Mouse (Mus musculus): ENCODE data around the gene Als2cl. TPM values are rescaled to one million over a fixed set of nuclear protein-coding genes. Genes with fewer than 3 reads are reported as not detected.

The Als2cl gene
- polyA plus RNA-seq (2014; fragmentation: Illumina TruSeq; extraction: RNeasy Lipid Tissue Mini Kit (QIAGEN cat#74804); ENCODE audit: low read depth, low replicate concordance), result 15.2 TPM

DNA sequence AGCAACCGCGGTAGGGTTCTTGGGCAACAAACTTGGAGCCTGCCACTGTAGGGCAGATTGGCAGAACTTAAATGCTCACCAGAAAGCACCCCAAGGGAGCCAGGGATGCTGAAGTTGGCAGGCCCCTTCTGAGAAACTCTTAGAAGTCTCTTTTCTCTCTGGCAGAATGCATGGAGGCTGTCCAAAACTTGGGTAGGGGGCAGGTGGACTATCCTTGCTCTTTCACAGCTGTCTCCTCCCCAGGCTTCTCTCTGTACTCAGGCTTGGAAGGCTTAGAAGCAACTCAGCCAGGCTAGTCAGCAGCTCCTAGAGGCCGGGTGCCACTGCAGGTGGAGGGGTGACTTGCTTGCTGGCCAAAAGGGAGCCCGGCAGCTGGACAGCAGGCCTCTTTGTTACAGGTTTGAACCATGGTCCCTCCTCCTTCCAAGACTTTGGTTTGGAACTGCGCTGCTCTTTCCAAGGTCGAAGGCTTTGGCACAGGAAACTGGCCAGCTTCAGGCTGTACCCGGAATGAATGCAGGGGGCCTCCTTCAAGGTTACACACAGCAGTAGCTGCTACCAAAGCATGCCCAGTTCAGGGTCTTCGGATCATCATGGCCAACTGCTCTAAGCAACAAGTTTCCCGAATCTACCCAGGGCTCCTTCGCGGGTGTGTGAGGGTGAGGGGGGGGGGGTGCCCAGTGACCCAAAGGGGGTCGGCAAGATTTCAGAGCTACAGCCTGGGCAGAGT is at the start of gene Als2cl:
Gene Als2cl, plus strand, starts transcription at position 680 of the 730 bp plus-strand sequence.

DNA sequence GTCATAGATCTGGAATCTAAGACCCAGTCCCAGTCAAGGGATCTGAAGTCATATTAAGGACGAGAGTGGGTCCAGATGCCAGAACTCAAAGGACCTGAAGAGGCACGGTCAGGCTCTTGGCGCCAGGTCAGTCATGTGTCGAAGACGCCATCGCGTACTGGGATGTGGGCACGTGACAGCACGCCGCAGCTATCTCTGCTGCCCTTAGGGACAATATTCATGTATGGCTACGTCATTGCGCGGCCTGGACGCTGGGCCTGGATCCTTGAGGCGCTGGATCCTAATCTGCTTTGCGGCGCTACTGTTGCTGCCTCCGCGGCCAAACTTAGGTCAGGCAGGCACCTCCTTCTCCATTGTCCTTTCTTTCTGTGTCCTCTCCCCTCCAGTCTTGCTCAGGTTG is 45.3 kb upstream of the Als2cl start, which contains the start of gene Prss45:
Gene Prss45, plus strand, starts transcription at position 178 of the 400 bp plus-strand sequence.

GRCm38 (mm10) chr9:110844206-110844605 is 35.5 kb upstream of the Als2cl start, which contains the start of gene Prss46:
Gene Prss46 (plus strand): TSS chr9:110844506.

GRCm38 (mm10) chr9:110857781-110858472 is 21.7 kb upstream of the Als2cl start, which contains the start of gene Prss50:
Gene Prss50 (plus strand): TSS chr9:110857967.

GRCm38 (mm10) chr9:110879998-110880561 is 410 bp downstream of the Als2cl start, which contains the start of gene Tmie:
Gene Tmie (minus strand): TSS chr9:110880113.

GRCm38 (mm10) chr9:110916786-110917185 is 37.1 kb downstream of the Als2cl start, which contains the start of gene Fam240a:
Gene Fam240a (minus strand): TSS chr9:110916861.

GRCm38 (mm10) chr9:110945926-110946325 is 66.3 kb downstream of the Als2cl start, which contains the start of gene Tdgf1:
Gene Tdgf1 (minus strand): TSS chr9:110946158.

Other genes starting within 250 kb of the Als2cl start
- gene Nbeal2, start 225.7 kb upstream of the Als2cl start, polyA plus RNA-seq (2014; fragmentation: Illumina TruSeq; extraction: RNeasy Lipid Tissue Mini Kit (QIAGEN cat#74804); ENCODE audit: low read depth, low replicate concordance), result 10.3 TPM
- gene Ccdc12, start 223.4 kb upstream of the Als2cl start, polyA plus RNA-seq (2014; fragmentation: Illumina TruSeq; extraction: RNeasy Lipid Tissue Mini Kit (QIAGEN cat#74804); ENCODE audit: low read depth, low replicate concordance), result 64.3 TPM
- gene Myl3, start 138.0 kb upstream of the Als2cl start, polyA plus RNA-seq (2014; fragmentation: Illumina TruSeq; extraction: RNeasy Lipid Tissue Mini Kit (QIAGEN cat#74804); ENCODE audit: low read depth, low replicate concordance), result not detected
- gene Pth1r, start 132.7 kb upstream of the Als2cl start, polyA plus RNA-seq (2014; fragmentation: Illumina TruSeq; extraction: RNeasy Lipid Tissue Mini Kit (QIAGEN cat#74804); ENCODE audit: low read depth, low replicate concordance), result 6.6 TPM
- gene Prss42, start 81.7 kb upstream of the Als2cl start, polyA plus RNA-seq (2014; fragmentation: Illumina TruSeq; extraction: RNeasy Lipid Tissue Mini Kit (QIAGEN cat#74804); ENCODE audit: low read depth, low replicate concordance), result 1.1 TPM
- gene Prss44, start 65.9 kb upstream of the Als2cl start, polyA plus RNA-seq (2014; fragmentation: Illumina TruSeq; extraction: RNeasy Lipid Tissue Mini Kit (QIAGEN cat#74804); ENCODE audit: low read depth, low replicate concordance), result 0.50 TPM
- gene Prss43, start 53.2 kb upstream of the Als2cl start, polyA plus RNA-seq (2014; fragmentation: Illumina TruSeq; extraction: RNeasy Lipid Tissue Mini Kit (QIAGEN cat#74804); ENCODE audit: low read depth, low replicate concordance), result 0.55 TPM
- 0.77 TPM for gene Prss45, start 45.3 kb upstream of the Als2cl start, polyA plus RNA-seq (2014; fragmentation: Illumina TruSeq; extraction: RNeasy Lipid Tissue Mini Kit (QIAGEN cat#74804); ENCODE audit: low read depth, low replicate concordance)
- gene Prss46, start 35.4 kb upstream of the Als2cl start, polyA plus RNA-seq (2014; fragmentation: Illumina TruSeq; extraction: RNeasy Lipid Tissue Mini Kit (QIAGEN cat#74804); ENCODE audit: low read depth, low replicate concordance), result 1.9 TPM
- 0.56 TPM for gene Prss50, start 21.9 kb upstream of the Als2cl start, polyA plus RNA-seq (2014; fragmentation: Illumina TruSeq; extraction: RNeasy Lipid Tissue Mini Kit (QIAGEN cat#74804); ENCODE audit: low read depth, low replicate concordance)
- 1.6 TPM for gene Tmie, start 243 bp downstream of the Als2cl start, polyA plus RNA-seq (2014; fragmentation: Illumina TruSeq; extraction: RNeasy Lipid Tissue Mini Kit (QIAGEN cat#74804); ENCODE audit: low read depth, low replicate concordance)
- gene Fam240a, start 37.0 kb downstream of the Als2cl start, polyA plus RNA-seq (2014; fragmentation: Illumina TruSeq; extraction: RNeasy Lipid Tissue Mini Kit (QIAGEN cat#74804); ENCODE audit: low read depth, low replicate concordance), result not detected
- gene Tdgf1, start 66.3 kb downstream of the Als2cl start, polyA plus RNA-seq (2014; fragmentation: Illumina TruSeq; extraction: RNeasy Lipid Tissue Mini Kit (QIAGEN cat#74804); ENCODE audit: low read depth, low replicate concordance), result 0.15 TPM
- not detected for gene Lrrc2, start 71.7 kb downstream of the Als2cl start, polyA plus RNA-seq (2014; fragmentation: Illumina TruSeq; extraction: RNeasy Lipid Tissue Mini Kit (QIAGEN cat#74804); ENCODE audit: low read depth, low replicate concordance)
- gene Rtp3, start 110.7 kb downstream of the Als2cl start, polyA plus RNA-seq (2014; fragmentation: Illumina TruSeq; extraction: RNeasy Lipid Tissue Mini Kit (QIAGEN cat#74804); ENCODE audit: low read depth, low replicate concordance), result 2.5 TPM
- gene Ltf, start 139.4 kb downstream of the Als2cl start, polyA plus RNA-seq (2014; fragmentation: Illumina TruSeq; extraction: RNeasy Lipid Tissue Mini Kit (QIAGEN cat#74804); ENCODE audit: low read depth, low replicate concordance), result 108 TPM
- gene Ccrl2, start 177.6 kb downstream of the Als2cl start, polyA plus RNA-seq (2014; fragmentation: Illumina TruSeq; extraction: RNeasy Lipid Tissue Mini Kit (QIAGEN cat#74804); ENCODE audit: low read depth, low replicate concordance), result 2.5 TPM
- gene Lrrfip2, start 237.7 kb downstream of the Als2cl start, polyA plus RNA-seq (2014; fragmentation: Illumina TruSeq; extraction: RNeasy Lipid Tissue Mini Kit (QIAGEN cat#74804); ENCODE audit: low read depth, low replicate concordance), result 36.5 TPM

Measured in adipose tissue, adult 10 weeks (tissue).